Mouse (Mus musculus) cortical plate, adult 2 months (tissue): ENCODE data around the gene Dusp22. TPM values are rescaled to one million over a fixed set of nuclear protein-coding genes. Genes with fewer than 3 reads are reported as not detected.

Experiments used
- H3K27ac ChIP-seq: fragments of 200-500 bp; 2 replicates; pipeline ENCODE4 v1.5.1; 2012; ENCODE audit warnings: low read length, control low read depth, inconsistent platforms; ENCODE audit not compliant: insufficient read depth
- H3K4me1 ChIP-seq: fragments of 200-500 bp; 2 replicates; pipeline ENCODE4 v1.6.1; 2011; ENCODE audit warnings: low read length; ENCODE audit not compliant: control insufficient read depth, insufficient read depth
- H3K4me3 ChIP-seq: fragments of 200-500 bp; 2 replicates; pipeline ENCODE4 v1.5.1; 2011; ENCODE audit warnings: mild to moderate bottlenecking, low read length, control low read depth; ENCODE audit not compliant: insufficient read depth
- CTCF ChIP-seq: fragments of 200-500 bp; IDR thresholded peaks from 2 replicates; pipeline ENCODE4 v1.5.1; 2011; ENCODE audit warnings: mild to moderate bottlenecking, control low read depth, low read length; ENCODE audit not compliant: insufficient read depth; ENCODE audit errors: extremely low read depth
- POLR2A ChIP-seq: fragments of 200-500 bp; IDR thresholded peaks from 2 replicates; pipeline ENCODE4 v1.6.1; 2011; ENCODE audit warnings: mild to moderate bottlenecking, low read length, control low read depth; ENCODE audit not compliant: insufficient read depth; ENCODE audit errors: extremely low read depth
- polyA plus RNA-seq: library from polyadenylated mRNA; depleted of rRNA; stranded (reverse); fragments of >200 nt; gene quantifications from 2 replicates; pipeline ENCODE4 v1.2.3, GENCODE M21; 2012

Gene Dusp22
- polyA plus RNA-seq, 1 experiment, result 32.8 TPM

DNA sequence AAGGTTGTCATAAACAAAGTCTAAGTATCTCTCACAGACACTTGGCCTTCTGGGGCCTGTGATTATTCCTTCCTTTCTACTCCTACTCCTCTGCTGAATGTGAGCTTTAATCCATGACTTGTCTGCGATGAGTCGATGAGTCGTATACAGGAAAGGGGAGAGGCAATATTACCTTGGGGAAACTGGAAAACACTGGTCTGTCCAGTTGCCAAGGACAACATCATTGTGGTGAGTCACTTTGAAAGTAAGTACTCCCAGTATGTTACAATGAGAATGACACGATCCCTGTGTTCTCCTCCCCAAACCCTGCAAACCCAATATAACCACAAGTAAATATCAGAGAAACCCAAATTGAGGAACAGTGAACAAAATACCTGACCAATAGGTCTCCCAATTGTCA, 17.7 kb upstream of the Dusp22 start:
- no peak overlapping the region for H3K27ac ChIP-seq
- no peak overlapping the region for H3K4me3 ChIP-seq
- TF ChIP-seq POLR2A, result no peak
- no peak for TF ChIP-seq CTCF
- no peaks in the 10 kb centered on the region for H3K4me1 ChIP-seq

DNA sequence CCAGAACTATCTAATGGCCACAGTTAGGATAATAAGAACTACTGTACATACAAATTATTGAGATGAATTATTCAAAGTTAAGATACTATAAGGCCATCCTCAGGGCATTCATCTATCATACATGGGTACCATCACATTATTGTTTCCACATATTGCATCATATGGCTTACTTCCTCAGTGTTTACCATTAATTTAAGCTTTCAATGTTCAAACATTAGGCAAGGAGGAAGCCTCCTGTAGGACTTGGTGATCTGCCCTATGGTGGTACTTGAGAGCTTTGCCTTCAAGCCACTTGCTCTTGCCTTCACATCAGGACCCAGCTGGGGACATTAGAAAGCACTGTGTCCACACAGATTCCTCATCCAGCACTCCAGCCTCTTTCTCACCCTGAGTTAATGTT, 11.3 kb upstream of the Dusp22 start:
- TF ChIP-seq POLR2A, result no peak
- TF ChIP-seq CTCF, result no peak
- no peak overlapping the region for H3K4me3 ChIP-seq
- H3K27ac ChIP-seq, result no peak overlapping the region

GRCm38 (mm10) chr13:30649197-30649596, 10.6 kb upstream of the Dusp22 start:
- H3K4me3 ChIP-seq, result no peak overlapping the region
- H3K4me1 ChIP-seq, result no peaks in the 10 kb centered on the region
- TF ChIP-seq CTCF (no peak), POLR2A (no peak)
- no peak overlapping the region for H3K27ac ChIP-seq

More for the DNA sequence above, 11.3 kb upstream of the Dusp22 start:
- H3K4me1 ChIP-seq, result no peaks in the 10 kb centered on the region

GRCm38 (mm10) chr13:30650684-30651083, 9.1 kb upstream of the Dusp22 start:
- no peak overlapping the region for H3K4me3 ChIP-seq
- H3K27ac ChIP-seq, result no peak overlapping the region
- no peak for TF ChIP-seq POLR2A
- TF ChIP-seq CTCF, result no peak
- H3K4me1 ChIP-seq, result no peaks in the 10 kb centered on the region

DNA sequence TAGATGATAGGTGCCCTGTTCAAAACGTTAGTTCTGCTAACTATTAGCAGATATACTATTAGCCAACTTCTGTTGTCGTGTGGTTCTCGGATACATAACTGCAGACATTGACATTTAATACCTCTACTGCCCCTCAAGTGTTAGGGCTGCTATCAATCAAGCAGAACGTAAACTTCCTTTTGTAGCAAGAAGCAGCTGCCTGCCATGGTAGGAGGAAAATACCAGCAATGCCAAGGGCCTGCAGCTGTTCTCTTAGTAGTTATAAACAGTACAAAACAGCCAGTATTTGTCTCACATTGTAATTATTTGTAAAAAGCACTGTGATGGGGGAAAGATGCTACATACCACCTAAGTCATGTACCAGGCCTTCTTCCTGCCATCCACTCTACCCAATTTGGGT, 6.7 kb upstream of the Dusp22 start:
- Histone ChIP-seq H3K4me3 (no peak overlapping the region), H3K27ac (no peak overlapping the region), H3K4me1 (no peaks in the 10 kb centered on the region)
- TF ChIP-seq POLR2A (no peak), CTCF (no peak)

- no peak for TF ChIP-seq POLR2A
- no peak for TF ChIP-seq CTCF
- Histone ChIP-seq H3K27ac (no peak overlapping the region), H3K4me1 (no peaks in the 10 kb centered on the region), H3K4me3 (no peak overlapping the region)
Observed at GRCm38 (mm10) chr13:30654463-30654862, 5.3 kb upstream of the Dusp22 start.

- H3K27ac ChIP-seq, result no peak overlapping the region
- TF ChIP-seq POLR2A (no peak), CTCF (no peak)
- H3K4me1 ChIP-seq, result peaks cover 2% of the 10 kb centered on the region; the same call in 1 of the 2 replicates
- no peak overlapping the region for H3K4me3 ChIP-seq
Observed at GRCm38 (mm10) chr13:30656909-30657308, 2.9 kb upstream of the Dusp22 start.

GRCm38 (mm10) chr13:30657779-30658178, 2.0 kb upstream of the Dusp22 start:
- peaks cover 2% of the 10 kb centered on the region; the same call in 1 of the 2 replicates for H3K4me1 ChIP-seq
- H3K4me3 ChIP-seq, result no peak overlapping the region
- no peak overlapping the region for H3K27ac ChIP-seq
- TF ChIP-seq CTCF (no peak), POLR2A (no peak)

DNA sequence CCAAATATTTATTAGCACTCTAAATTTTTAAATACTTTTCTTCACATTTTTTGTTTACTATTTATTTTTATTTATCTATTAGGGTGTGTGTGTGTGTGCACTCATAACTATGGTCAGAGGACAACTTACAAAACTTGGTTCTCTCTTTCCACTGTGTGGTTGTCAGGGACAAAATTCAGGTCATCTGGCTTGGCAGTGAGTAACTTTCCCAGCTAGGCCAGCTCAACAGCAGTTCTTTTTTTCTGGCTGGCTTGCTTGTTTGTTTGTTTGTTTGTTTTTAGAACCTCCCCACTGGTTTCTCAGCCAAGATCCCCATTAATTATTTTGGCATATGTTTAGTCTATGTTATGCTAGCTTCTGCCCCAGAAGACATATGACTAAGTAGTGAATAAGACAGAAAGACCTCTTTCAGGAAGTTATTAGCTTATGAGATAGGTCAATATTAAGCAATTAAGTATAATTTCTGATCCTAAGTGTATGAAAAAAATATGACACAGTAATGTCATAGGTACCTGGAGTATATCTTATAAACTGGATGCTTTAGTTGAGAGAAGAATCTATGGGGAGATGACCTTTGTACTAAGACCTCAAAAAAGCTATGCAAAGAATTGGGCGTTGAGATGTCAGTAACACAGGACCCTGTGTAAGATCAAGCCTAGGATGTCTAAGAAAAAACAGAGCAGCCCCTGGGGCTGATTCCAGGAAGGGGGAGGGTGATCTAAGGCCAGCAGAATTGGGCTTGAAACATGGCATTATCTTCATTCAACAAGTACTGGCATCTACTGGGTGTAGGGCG, 1.4 kb upstream of the Dusp22 start:
- TF ChIP-seq CTCF (no peak), POLR2A (no peak)
- Histone ChIP-seq H3K27ac (no peak overlapping the region), H3K4me1 (peaks cover 2% of the 10 kb centered on the region; the same call in 1 of the 2 replicates), H3K4me3 (no peak overlapping the region; the same call in 1 of the 2 replicates)

- H3K4me1 ChIP-seq, result peaks cover 16% of the 10 kb centered on the region
- H3K4me3 ChIP-seq, result no peak overlapping the region
- H3K27ac ChIP-seq, result peak overlapping the region; percentile 63
- no peak for TF ChIP-seq POLR2A
- no peak for TF ChIP-seq CTCF
Observed at GRCm38 (mm10) chr13:30665261-30665660, 5.5 kb downstream of the Dusp22 start.
